Comparison of ENCODE assay signal across 7 mouse cellular contexts in genomic region chr13:58385547-58385920, GRCm38 (mm10). TPM values are rescaled to one million over a fixed set of nuclear protein-coding genes. Genes with fewer than 3 reads are reported as not detected.
DNase-seq lines count a peak whose midpoint lies in the region; ATAC-seq and TF ChIP-seq lines count a peak whose summit lies in the region.

No protein-coding gene starts in this region.

- peaks cover 21% of the 10 kb centered on the region for H3K36me3 ChIP-seq in spleen, adult 2 months (ENCODE audit: control insufficient read depth, insufficient read depth, low read length)
- peaks cover 35% of the 10 kb centered on the region for H3K36me3 ChIP-seq in forebrain, embryonic 12.5 days (replicated peaks)
- H3K36me3 ChIP-seq in liver, embryonic 11.5 days (ENCODE audit: control insufficient read depth, insufficient read depth, low read length) = peaks cover 25% of the 10 kb centered on the region

- TF ChIP-seq CTCF in spleen, adult 2 months (IDR thresholded peaks at IDR 0.05; ENCODE audit: extremely low read depth, insufficient read depth, insufficient read length, insufficient replicate concordance) = no peak

- DNase-seq in spleen, adult 2 months (ENCODE audit: low read depth in 1 of 2, low spot score in 2 of 2) = no peak
- DNase-seq in spleen, postnatal 36 days (ENCODE audit: low spot score in 2 of 2) = no peak
- DNase-seq in liver, embryonic 11.5 days (ENCODE audit: low spot score) = no peak
- peak; percentile 55 for DNase-seq in yolk sac, embryonic 10.5 days (ENCODE audit: low spot score)
- no peak for DNase-seq in frontal cortex, adult 2 months (ENCODE audit: extremely low spot score in 1 of 2, low spot score in 1 of 2)
- DNase-seq in embryo, embryonic 10.5 days (ENCODE audit: low spot score) = no peak

- 83% methylated on average over 7 of the region's 7 CpGs for WGBS in spleen, adult 2 months
- WGBS in forebrain, embryonic 12.5 days = 87% methylated on average over 7 of the region's 7 CpGs
- 78% methylated on average over 7 of the region's 7 CpGs for WGBS in liver, embryonic 11.5 days

- no peak for ATAC-seq in forebrain, embryonic 12.5 days (ENCODE audit: low FRiP score)
- no peak for ATAC-seq in liver, embryonic 11.5 days (replicated peaks; ENCODE audit: low FRiP score)

- H3K9ac ChIP-seq in forebrain, embryonic 12.5 days = peak overlapping the region; percentile 75; the same call in 1 of the 2 replicates
- peak overlapping the region; percentile 93 for H3K9ac ChIP-seq in liver, embryonic 11.5 days (ENCODE audit: low read depth, low read length)

- peak overlapping the region; percentile 71; the same call in 1 of the 2 replicates for H3K27ac ChIP-seq in spleen, adult 2 months (ENCODE audit: insufficient read depth, low read length)
- H3K27ac ChIP-seq in forebrain, embryonic 12.5 days = 0 out of 2 replicates have a peak overlapping the region, but pooled peaks have one; percentile 5
- H3K27ac ChIP-seq in liver, embryonic 11.5 days (ENCODE audit: low read depth, low read length) = peak overlapping the region; percentile 70; the same call in 1 of the 2 replicates

- TF ChIP-seq POLR2A in spleen, adult 2 months (IDR thresholded peaks at IDR 0.05; ENCODE audit: low read depth, low read length) = no peak

- peak overlapping the region; percentile 86; the same call in 1 of the 2 replicates for H3K4me3 ChIP-seq in spleen, adult 2 months (ENCODE audit: extremely low read depth, insufficient read depth, insufficient read length)
- H3K4me3 ChIP-seq in forebrain, embryonic 12.5 days (replicated peaks) = peak overlapping the region; percentile 85
- H3K4me3 ChIP-seq in liver, embryonic 11.5 days (ENCODE audit: low read depth, low read length) = peak overlapping the region; percentile 82

- H3K27me3 ChIP-seq in spleen, adult 2 months (ENCODE audit: control insufficient read depth, insufficient read depth, low read length) = no peaks in the 10 kb centered on the region
- no peaks in the 10 kb centered on the region for H3K27me3 ChIP-seq in forebrain, embryonic 12.5 days
- no peaks in the 10 kb centered on the region for H3K27me3 ChIP-seq in liver, embryonic 11.5 days (replicated peaks; ENCODE audit: control insufficient read depth, insufficient read depth, low read length)

- peaks cover 14% of the 10 kb centered on the region for H3K9me3 ChIP-seq in forebrain, embryonic 12.5 days
- H3K9me3 ChIP-seq in liver, embryonic 11.5 days (ENCODE audit: control insufficient read depth, low read length) = peaks cover 16% of the 10 kb centered on the region

- peak overlapping the region; percentile 88 for H3K4me2 ChIP-seq in forebrain, embryonic 12.5 days
- peak overlapping the region; percentile 95 for H3K4me2 ChIP-seq in liver, embryonic 11.5 days

- H3K4me1 ChIP-seq in spleen, adult 2 months (ENCODE audit: control insufficient read depth, insufficient read depth, insufficient read length) = peaks cover 5% of the 10 kb centered on the region
- H3K4me1 ChIP-seq in forebrain, embryonic 12.5 days = peaks cover 11% of the 10 kb centered on the region
- peaks cover 7% of the 10 kb centered on the region for H3K4me1 ChIP-seq in liver, embryonic 11.5 days (replicated peaks; ENCODE audit: control insufficient read depth, insufficient read depth, low read length)

RNA-seq across cellular contexts. Expression of gene 2210016F16Rik, which starts 0.5 kb away (rescaled TPM):
- 14.4 and 23.1 TPM in 2 replicates for polyA plus RNA-seq in spleen, adult 2 months (2012; rRNA removed)
- polyA plus RNA-seq in forebrain, embryonic 12.5 days (2016; fragmentation: Nextera tagmentation; extraction: Ambion mirVana) = 25.3 and 28.4 TPM in 2 replicates
- 39.3 and 39.6 TPM in 2 replicates for polyA plus RNA-seq in liver, embryonic 11.5 days (2014; fragmentation: Nextera tagmentation; extraction: Ambion mirVana)
- polyA plus RNA-seq in frontal cortex, adult 2 months (2012; rRNA removed) = 8.2 and 8.5 TPM in 2 replicates

RNA-seq across cellular contexts. Expression of gene Rmi1, which starts 16.5 kb away (rescaled TPM):
- 9.4 and 10.9 TPM in 2 replicates for polyA plus RNA-seq in spleen, adult 2 months (2012; rRNA removed)
- 32.3 and 36.1 TPM in 2 replicates for polyA plus RNA-seq in forebrain, embryonic 12.5 days (2016; fragmentation: Nextera tagmentation; extraction: Ambion mirVana)
- polyA plus RNA-seq in liver, embryonic 11.5 days (2014; fragmentation: Nextera tagmentation; extraction: Ambion mirVana) = 32.6 and 32.9 TPM in 2 replicates
- polyA plus RNA-seq in frontal cortex, adult 2 months (2012; rRNA removed) = 12.8 and 13.0 TPM in 2 replicates

RNA-seq across cellular contexts. Expression of gene Hnrnpk, which starts 17.6 kb away (rescaled TPM):
- 163 and 210 TPM in 2 replicates for polyA plus RNA-seq in spleen, adult 2 months (2012; rRNA removed)
- polyA plus RNA-seq in forebrain, embryonic 12.5 days (2016; fragmentation: Nextera tagmentation; extraction: Ambion mirVana) = 2,341 and 2,520 TPM in 2 replicates
- 1,515 and 1,628 TPM in 2 replicates for polyA plus RNA-seq in liver, embryonic 11.5 days (2014; fragmentation: Nextera tagmentation; extraction: Ambion mirVana)
- 394 and 489 TPM in 2 replicates for polyA plus RNA-seq in frontal cortex, adult 2 months (2012; rRNA removed)

RNA-seq across cellular contexts. Expression of gene Kif27, which starts 26.6 kb away (rescaled TPM):
- polyA plus RNA-seq in spleen, adult 2 months (2012; rRNA removed) = 0.02 TPM in 2 replicates
- 1.7 TPM in 2 replicates for polyA plus RNA-seq in forebrain, embryonic 12.5 days (2016; fragmentation: Nextera tagmentation; extraction: Ambion mirVana)
- 0.11 and 0.40 TPM in 2 replicates for polyA plus RNA-seq in liver, embryonic 11.5 days (2014; fragmentation: Nextera tagmentation; extraction: Ambion mirVana)
- 1.5 and 1.7 TPM in 2 replicates for polyA plus RNA-seq in frontal cortex, adult 2 months (2012; rRNA removed)

Comparison
In these comparisons a context has a peak if more than half of its experiments do, and no peak if none do; other contexts are left out.
1. H3K27ac ChIP-seq: peak in every context shown above with its lines; median percentile 71 in spleen, adult 2 months; 70 in liver, embryonic 11.5 days; 5 in forebrain, embryonic 12.5 days.